Mouse (Mus musculus) forebrain, embryonic 10.5 days (tissue): ENCODE results near the gene Gm13290. TPM values are rescaled to one million over a fixed set of nuclear protein-coding genes. Genes with fewer than 3 reads are reported as not detected.
A peak's percentile ranks its signal among the peaks of the same experiment; 100 is the strongest.
"Not testable (repeated sequence)": the region's sequence is repeated elsewhere in the genome, so short reads cannot be mapped to it uniquely, and the experiment has no call there.

ENCODE experiments used
- DNase-seq: peaks from one replicate; pipeline ENCODE4 v3.0.0-alpha.2; 2017; ENCODE audit warnings: low spot score; ENCODE audit errors: extremely low spot score
- H3K27ac ChIP-seq: fragments of 300-500 bp; sonication (generic); 2 replicates; pipeline ENCODE4 v1.5.1; 2016; ENCODE audit warnings: mild to moderate bottlenecking
- H3K27me3 ChIP-seq: fragments of 300-500 bp; sonication (generic); 2 replicates; pipeline ENCODE4 v1.6.1; 2016; ENCODE audit warnings: mild to moderate bottlenecking; ENCODE audit not compliant: poor library complexity, severe bottlenecking
- H3K36me3 ChIP-seq: fragments of 300-500 bp; sonication (generic); replicated peaks from 2 replicates; pipeline ENCODE4 v1.6.1; 2016; ENCODE audit warnings: mild to moderate bottlenecking, moderate library complexity
- H3K4me1 ChIP-seq: fragments of 300-500 bp; sonication (generic); 2 replicates; pipeline ENCODE4 v1.6.1; 2016
- H3K4me3 ChIP-seq: fragments of 300-500 bp; sonication (generic); 2 replicates; pipeline ENCODE4 v1.5.1; 2016; ENCODE audit warnings: mild to moderate bottlenecking, moderate library complexity
- H3K9me3 ChIP-seq: fragments of 300-500 bp; sonication (generic); 2 replicates; pipeline ENCODE4 v1.6.1; 2016; ENCODE audit warnings: mild to moderate bottlenecking, moderate library complexity
- WGBS: fragments of 180-500 bp; shearing (Covaris S2); methylation state at CpG from one replicate; pipeline ENCODE4 v1.1.7; 2016; 5-methylcytosine and 5-hydroxymethylcytosine counted together
- polyA plus RNA-seq: library from polyadenylated mRNA; unstranded; fragments of >200 nt; fragmentation: Nextera tagmentation; extraction: Ambion mirVana; gene quantifications from 2 replicates; pipeline ENCODE4 v1.2.1, GENCODE M21; 2016

Gm13290 gene
- polyA plus RNA-seq, 1 experiment from 2014 or later: 0.76 TPM

DNA sequence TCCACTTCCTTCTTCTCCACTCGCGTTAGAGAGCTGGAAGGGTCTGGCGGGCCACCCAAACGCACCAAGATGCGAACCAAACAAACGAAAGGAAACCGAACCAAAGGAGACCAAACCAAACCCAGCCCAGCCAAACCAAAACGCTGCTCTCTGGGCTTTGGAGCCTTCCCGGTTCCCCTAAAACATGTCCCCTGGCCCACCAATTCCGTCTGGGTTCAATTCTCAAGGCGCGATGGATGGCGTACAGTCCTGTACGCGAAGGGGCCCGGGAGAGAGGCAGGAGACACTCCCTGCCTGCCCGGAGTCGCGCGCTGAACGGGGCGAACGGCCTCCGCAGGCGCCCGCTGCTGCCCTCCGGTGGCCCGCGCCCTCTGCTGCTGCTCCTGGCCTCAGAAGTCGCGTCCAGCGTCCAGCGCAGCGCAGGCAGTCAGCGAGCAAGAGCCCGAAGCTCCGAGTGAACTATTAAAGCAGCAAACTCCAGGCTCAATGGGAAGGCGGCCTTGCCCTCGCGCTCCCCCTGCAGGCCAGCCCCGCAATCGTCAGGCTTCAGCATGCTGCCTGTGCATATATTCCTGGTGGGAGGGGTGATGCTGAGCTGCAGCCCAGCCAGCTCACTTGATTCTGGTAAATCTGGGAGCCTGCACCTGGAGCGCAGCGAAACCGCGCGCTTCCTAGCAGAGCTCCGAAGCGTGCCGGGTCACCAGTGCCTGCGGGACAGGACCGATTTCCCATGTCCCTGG is 20.5 kb downstream of the Gm13290 start, which contains the start of gene Gm13275:
Gene Gm13275, plus strand, starts transcription at position 552 of the 740 bp plus-strand sequence.
- not testable (repeated sequence) for H3K9me3 ChIP-seq, H3K4me1 ChIP-seq, H3K27ac ChIP-seq, H3K36me3 ChIP-seq, DNase-seq, H3K27me3 ChIP-seq, H3K4me3 ChIP-seq
- WGBS: 0% methylated on average over 17 of the region's 52 CpGs

DNA sequence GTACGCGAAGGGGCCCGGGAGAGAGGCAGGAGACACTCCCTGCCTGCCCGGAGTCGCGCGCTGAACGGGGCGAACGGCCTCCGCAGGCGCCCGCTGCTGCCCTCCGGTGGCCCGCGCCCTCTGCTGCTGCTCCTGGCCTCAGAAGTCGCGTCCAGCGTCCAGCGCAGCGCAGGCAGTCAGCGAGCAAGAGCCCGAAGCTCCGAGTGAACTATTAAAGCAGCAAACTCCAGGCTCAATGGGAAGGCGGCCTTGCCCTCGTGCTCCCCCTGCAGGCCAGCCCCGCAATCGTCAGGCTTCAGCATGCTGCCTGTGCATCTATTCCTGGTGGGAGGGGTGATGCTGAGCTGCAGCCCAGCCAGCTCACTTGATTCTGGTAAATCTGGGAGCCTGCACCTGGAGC is 23.5 kb downstream of the Gm13290 start, which contains the start of gene Gm13279:
Gene Gm13279, plus strand, starts transcription at position 301 of the 400 bp plus-strand sequence.
- not testable (repeated sequence) for H3K9me3 ChIP-seq, H3K27me3 ChIP-seq, H3K27ac ChIP-seq, H3K4me1 ChIP-seq, H3K4me3 ChIP-seq, H3K36me3 ChIP-seq, DNase-seq
- no CpG with 5 or more reads among the region's 28 CpGs for WGBS

DNA sequence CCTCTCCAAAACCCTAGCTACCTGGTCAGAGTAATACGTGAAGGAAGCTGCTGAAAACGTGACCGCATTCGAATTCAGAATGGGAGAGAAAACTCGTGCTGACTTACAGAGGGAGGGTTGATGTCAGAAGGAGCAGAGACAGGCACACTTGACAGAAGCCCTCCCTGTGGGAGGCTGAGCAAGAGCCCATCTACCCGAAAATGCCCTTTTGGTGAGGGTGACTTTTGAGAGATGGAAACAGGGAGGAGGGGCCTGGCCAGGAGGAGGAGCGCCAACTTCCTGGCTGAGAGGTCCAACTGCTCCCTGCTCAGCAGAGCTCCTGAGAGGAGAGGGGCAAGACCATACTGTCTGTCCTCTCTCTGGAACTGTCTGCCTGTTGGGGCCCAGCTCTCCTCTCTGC is 25.7 kb downstream of the Gm13290 start, which contains the start of gene Gm13285:
Gene Gm13285, plus strand, starts transcription at position 301 of the 400 bp plus-strand sequence.
- not testable (repeated sequence) for H3K4me3 ChIP-seq, H3K9me3 ChIP-seq, H3K27me3 ChIP-seq, H3K36me3 ChIP-seq, H3K27ac ChIP-seq, H3K4me1 ChIP-seq, DNase-seq
- WGBS: 14% methylated on average over 6 of the region's 7 CpGs

DNA sequence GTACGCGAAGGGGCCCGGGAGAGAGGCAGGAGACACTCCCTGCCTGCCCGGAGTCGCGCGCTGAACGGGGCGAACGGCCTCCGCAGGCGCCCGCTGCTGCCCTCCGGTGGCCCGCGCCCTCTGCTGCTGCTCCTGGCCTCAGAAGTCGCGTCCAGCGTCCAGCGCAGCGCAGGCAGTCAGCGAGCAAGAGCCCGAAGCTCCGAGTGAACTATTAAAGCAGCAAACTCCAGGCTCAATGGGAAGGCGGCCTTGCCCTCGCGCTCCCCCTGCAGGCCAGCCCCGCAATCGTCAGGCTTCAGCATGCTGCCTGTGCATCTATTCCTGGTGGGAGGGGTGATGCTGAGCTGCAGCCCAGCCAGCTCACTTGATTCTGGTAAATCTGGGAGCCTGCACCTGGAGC is 29.3 kb downstream of the Gm13290 start, which contains the start of gene Gm13287:
Gene Gm13287, plus strand, starts transcription at position 301 of the 400 bp plus-strand sequence.
- WGBS: no CpG with 5 or more reads among the region's 29 CpGs
- H3K27ac ChIP-seq, DNase-seq, H3K36me3 ChIP-seq, H3K4me1 ChIP-seq, H3K9me3 ChIP-seq, H3K4me3 ChIP-seq: not testable (repeated sequence)
- peaks cover 17% of the 10 kb centered on the region for H3K27me3 ChIP-seq

DNA sequence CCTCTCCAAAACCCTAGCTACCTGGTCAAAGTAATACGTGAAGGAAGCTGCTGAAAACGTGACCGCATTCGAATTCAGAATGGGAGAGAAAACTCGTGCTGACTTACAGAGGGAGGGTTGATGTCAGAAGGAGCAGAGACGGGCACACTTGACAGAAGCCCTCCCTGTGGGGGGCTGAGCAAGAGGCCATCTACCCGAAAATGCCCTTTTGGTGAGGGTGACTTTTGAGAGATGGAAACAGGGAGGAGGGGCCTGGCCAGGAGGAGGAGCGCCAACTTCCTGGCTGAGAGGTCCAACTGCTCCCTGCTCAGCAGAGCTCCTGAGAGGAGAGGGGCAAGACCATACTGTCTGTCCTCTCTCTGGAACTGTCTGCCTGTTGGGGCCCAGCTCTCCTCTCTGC is 31.6 kb downstream of the Gm13290 start, which contains the start of gene Gm13288:
Gene Gm13288, plus strand, starts transcription at position 301 of the 400 bp plus-strand sequence.
- DNase-seq: not testable (repeated sequence)
- WGBS: no CpG with 5 or more reads among the region's 8 CpGs
- H3K4me3 ChIP-seq: peak within 1 kb of the TSS; percentile 34; the same call in 1 of the 2 replicates

DNA sequence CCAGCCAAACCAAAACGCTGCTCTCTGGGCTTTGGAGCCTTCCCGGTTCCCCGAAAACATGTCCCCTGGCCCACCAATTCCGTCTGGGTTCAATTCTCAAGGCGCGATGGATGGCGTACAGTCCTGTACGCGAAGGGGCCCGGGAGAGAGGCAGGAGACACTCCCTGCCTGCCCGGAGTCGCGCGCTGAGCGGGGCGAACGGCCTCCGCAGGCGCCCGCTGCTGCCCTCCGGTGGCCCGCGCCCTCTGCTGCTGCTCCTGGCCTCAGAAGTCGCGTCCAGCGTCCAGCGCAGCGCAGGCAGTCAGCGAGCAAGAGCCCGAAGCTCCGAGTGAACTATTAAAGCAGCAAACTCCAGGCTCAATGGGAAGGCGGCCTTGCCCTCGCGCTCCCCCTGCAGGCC is 32.1 kb downstream of the Gm13290 start:
- Histone ChIP-seq H3K27me3 (peaks cover 18% of the 10 kb centered on the region), H3K4me3 (peak overlapping the region; percentile 34; the same call in 1 of the 2 replicates)
- not testable (repeated sequence) for H3K9me3 ChIP-seq, DNase-seq, H3K36me3 ChIP-seq, H3K27ac ChIP-seq, H3K4me1 ChIP-seq
- 0% methylated on average over 15 of the region's 34 CpGs for WGBS

More for the DNA sequence above, 31.6 kb downstream of the Gm13290 start, which contains the start of gene Gm13288:
- H3K36me3 ChIP-seq, H3K4me1 ChIP-seq, H3K27ac ChIP-seq, H3K9me3 ChIP-seq: not testable (repeated sequence)
- peaks cover 18% of the 10 kb centered on the region for H3K27me3 ChIP-seq

DNA sequence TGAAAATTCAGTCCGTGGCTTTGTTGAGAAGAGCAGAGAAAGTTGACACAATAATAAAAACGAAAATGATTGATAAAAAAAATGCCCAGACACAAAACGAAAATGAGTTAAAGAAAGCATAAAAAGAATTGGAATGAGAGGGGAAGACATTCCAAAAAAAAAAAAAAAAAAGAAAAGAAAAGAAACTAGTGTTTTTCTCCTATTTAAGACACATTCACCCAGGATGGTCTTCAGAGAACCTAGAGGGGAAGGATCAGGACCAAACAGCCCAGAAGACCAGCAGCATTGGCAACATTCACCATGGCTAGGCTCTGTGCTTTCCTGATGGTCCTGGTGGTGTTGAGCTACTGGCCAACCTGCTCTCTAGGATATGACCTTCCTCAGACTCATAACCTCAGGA is 42.3 kb downstream of the Gm13290 start, which contains the start of gene Ifna7:
Gene Ifna7, plus strand, starts transcription at position 301 of the 400 bp plus-strand sequence.
- Histone ChIP-seq H3K4me3 (no peak within 1 kb of the TSS), H3K27ac (no peak within 1 kb of the TSS), H3K4me1 (no peaks in the 10 kb centered on the region), H3K9me3 (no peaks in the 10 kb centered on the region), H3K36me3 (no peaks in the 10 kb centered on the region), H3K27me3 (no peaks in the 10 kb centered on the region)
- no peak for DNase-seq
- 70% methylated on average over 3 of the region's 3 CpGs for WGBS

DNA sequence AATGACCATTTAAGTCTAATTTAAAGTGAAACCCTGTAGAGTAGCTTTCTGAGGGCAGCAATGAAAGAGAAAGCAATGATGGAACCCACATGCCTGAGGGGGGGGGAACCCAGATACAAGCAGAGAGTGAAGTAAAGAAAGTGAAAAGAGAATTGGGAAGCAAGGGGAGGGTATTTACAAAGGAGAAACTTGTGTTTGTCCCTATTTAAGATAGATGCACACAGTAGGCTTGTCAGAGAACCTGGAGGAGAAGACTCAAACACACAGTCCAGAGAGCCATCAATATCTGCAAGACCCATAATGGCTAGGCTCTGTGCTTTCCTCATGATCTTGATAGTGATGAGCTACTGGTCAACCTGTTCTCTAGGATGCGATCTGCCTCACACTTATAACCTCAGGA is 46.0 kb downstream of the Gm13290 start, which contains the start of gene Ifna11:
Gene Ifna11, plus strand, starts transcription at position 301 of the 400 bp plus-strand sequence.
- H3K27ac ChIP-seq: no peak within 1 kb of the TSS
- no peaks in the 10 kb centered on the region for H3K9me3 ChIP-seq
- no peaks in the 10 kb centered on the region for H3K36me3 ChIP-seq
- DNase-seq: no peak
- no peaks in the 10 kb centered on the region for H3K27me3 ChIP-seq
- no peak within 1 kb of the TSS for H3K4me3 ChIP-seq
- 85% methylated on average over 1 of the region's 1 CpGs for WGBS
- H3K4me1 ChIP-seq: no peaks in the 10 kb centered on the region

DNA sequence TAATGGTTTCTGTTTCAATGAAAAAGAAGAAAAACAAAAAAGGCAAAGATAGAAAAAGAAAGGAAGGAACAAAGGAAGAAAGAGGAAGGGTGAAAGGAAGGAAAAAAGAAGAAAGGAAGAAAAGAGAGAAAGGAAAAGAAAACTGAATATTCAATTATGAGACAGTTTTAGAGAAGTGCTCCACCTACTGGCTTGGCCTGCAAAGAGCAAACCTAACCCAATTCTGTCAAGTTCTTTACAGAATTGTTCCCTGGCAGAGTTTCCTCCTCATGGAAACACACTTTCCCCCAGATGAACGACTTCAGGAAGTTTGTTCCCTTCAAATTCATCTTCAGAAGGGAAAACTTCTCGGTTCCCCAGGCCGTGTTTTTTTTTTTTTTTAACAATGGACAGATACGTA is 49.4 kb downstream of the Gm13290 start:
- H3K4me1 ChIP-seq: no peaks in the 10 kb centered on the region
- H3K27ac ChIP-seq: no peak overlapping the region
- no peaks in the 10 kb centered on the region for H3K9me3 ChIP-seq
- H3K27me3 ChIP-seq: no peaks in the 10 kb centered on the region
- H3K4me3 ChIP-seq: no peak overlapping the region
- no peak for DNase-seq
- H3K36me3 ChIP-seq: no peaks in the 10 kb centered on the region
- 30% methylated on average over 4 of the region's 4 CpGs for WGBS

Other genes starting within 250 kb of the Gm13290 start
- gene Ifna15, start 215.6 kb upstream of the Gm13290 start, polyA plus RNA-seq: not detected in 2 replicates
- not detected in 2 replicates for gene Ifna14, start 202.0 kb upstream of the Gm13290 start, polyA plus RNA-seq
- gene Ifna9, start 181.4 kb upstream of the Gm13290 start, polyA plus RNA-seq: not detected in 2 replicates
- not detected in 2 replicates for gene Ifna12, start 170.5 kb upstream of the Gm13290 start, polyA plus RNA-seq
- not detected in 2 replicates for gene C87499, start 139.4 kb upstream of the Gm13290 start, polyA plus RNA-seq
- not detected in 2 replicates for gene Ifna13, start 129.4 kb upstream of the Gm13290 start, polyA plus RNA-seq
- not detected in 2 replicates for gene Ifna16, start 96.9 kb upstream of the Gm13290 start, polyA plus RNA-seq
- gene Ifna2, start 89.9 kb upstream of the Gm13290 start, polyA plus RNA-seq: not detected in 2 replicates
- gene Ifnab, start 82.5 kb upstream of the Gm13290 start, polyA plus RNA-seq: not detected in 2 replicates
- 0.84 and 1.1 TPM in 2 replicates for gene Gm26566, start 52.0 kb upstream of the Gm13290 start, polyA plus RNA-seq
- gene Klhl9, start 51.4 kb upstream of the Gm13290 start, polyA plus RNA-seq: 98.4 and 103 TPM in 2 replicates
- not detected in 2 replicates for gene Gm13271, start 19.0 kb upstream of the Gm13290 start, polyA plus RNA-seq
- 0.35 and 0.49 TPM in 2 replicates for gene Gm13283, start 13.7 kb upstream of the Gm13290 start, polyA plus RNA-seq
- gene Gm13289, start 3.1 kb downstream of the Gm13290 start, polyA plus RNA-seq: not detected in 2 replicates
- not detected in 2 replicates for gene Gm13272, start 6.0 kb downstream of the Gm13290 start, polyA plus RNA-seq
- gene Ifnz, start 8.3 kb downstream of the Gm13290 start, polyA plus RNA-seq: not detected in 2 replicates
- gene Gm13276, start 11.9 kb downstream of the Gm13290 start, polyA plus RNA-seq: not detected in 2 replicates
- not detected in 2 replicates for gene Gm13277, start 14.8 kb downstream of the Gm13290 start, polyA plus RNA-seq
- not detected in 2 replicates for gene Gm13278, start 17.7 kb downstream of the Gm13290 start, polyA plus RNA-seq
- gene Gm13275, start 20.7 kb downstream of the Gm13290 start, polyA plus RNA-seq: not detected in 2 replicates
- not detected in 2 replicates for gene Gm13279, start 23.6 kb downstream of the Gm13290 start, polyA plus RNA-seq
- 0.85 TPM in 1 of 2 replicates, not detected in the other for gene Gm13285, start 25.8 kb downstream of the Gm13290 start, polyA plus RNA-seq
- not detected in 2 replicates for gene Gm13287, start 29.4 kb downstream of the Gm13290 start, polyA plus RNA-seq
- gene Gm13288, start 31.7 kb downstream of the Gm13290 start, polyA plus RNA-seq: 0.07 and 0.09 TPM in 2 replicates
- not detected in 2 replicates for gene Ifna7, start 42.4 kb downstream of the Gm13290 start, polyA plus RNA-seq
- not detected in 2 replicates for gene Ifna11, start 46.1 kb downstream of the Gm13290 start, polyA plus RNA-seq
- gene Ifna6, start 53.6 kb downstream of the Gm13290 start, polyA plus RNA-seq: not detected in 2 replicates
- gene Ifna5, start 61.7 kb downstream of the Gm13290 start, polyA plus RNA-seq: not detected in 2 replicates
- gene Ifna4, start 68.0 kb downstream of the Gm13290 start, polyA plus RNA-seq: not detected in 2 replicates
- gene Ifna1, start 76.3 kb downstream of the Gm13290 start, polyA plus RNA-seq: not detected in 2 replicates
- not detected in 2 replicates for gene Ifne, start 106.4 kb downstream of the Gm13290 start, polyA plus RNA-seq